Mouse (Mus musculus) kidney, postnatal 10 days (tissue): ENCODE data around the gene Spns2.

Source experiments
- DNase-seq: peaks from one replicate; pipeline ENCODE4 v3.0.0; 2021; ENCODE audit warnings: mixed read lengths

The Spns2 gene

DNA sequence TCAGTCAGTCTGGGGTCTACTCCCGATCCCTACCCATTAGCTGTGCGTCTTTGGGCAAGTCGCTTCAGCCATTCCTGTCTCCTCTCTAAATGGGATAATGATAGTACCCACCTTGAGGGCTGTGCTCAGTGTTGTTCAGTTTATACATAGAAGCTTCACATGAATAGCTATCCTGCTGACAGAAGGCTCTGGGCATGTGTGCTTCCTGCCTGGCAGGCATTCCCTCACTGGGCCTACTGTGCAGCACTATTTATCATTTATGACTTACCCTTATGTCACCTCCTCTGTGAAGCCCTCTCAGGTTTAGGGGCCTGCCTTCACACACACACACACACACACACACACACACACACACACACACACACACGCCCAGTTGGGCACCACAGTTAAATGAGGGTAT lies 10.4 kb upstream of the Spns2 start:
- no peak for DNase-seq

DNA sequence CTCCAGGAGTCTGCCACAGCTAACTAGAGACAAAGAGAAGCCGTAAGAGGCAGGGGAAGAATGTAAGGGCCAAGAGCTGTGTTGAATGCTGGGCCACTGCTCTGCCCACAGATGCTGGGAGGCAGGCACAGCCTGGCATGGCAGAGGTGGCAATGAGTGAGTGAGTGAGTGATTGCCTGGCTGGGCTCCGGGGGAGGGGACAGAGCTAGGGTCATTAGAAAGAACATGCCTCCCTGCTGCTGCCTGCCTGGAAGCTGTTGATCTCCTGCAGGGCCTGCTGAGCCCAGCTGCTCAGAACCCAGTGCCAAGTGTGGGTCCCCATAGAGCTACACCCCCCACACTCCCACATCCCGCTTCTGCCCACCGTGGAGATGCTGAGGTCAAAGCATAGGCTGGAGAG lies 7.7 kb upstream of the Spns2 start:
- no peak for DNase-seq

DNA sequence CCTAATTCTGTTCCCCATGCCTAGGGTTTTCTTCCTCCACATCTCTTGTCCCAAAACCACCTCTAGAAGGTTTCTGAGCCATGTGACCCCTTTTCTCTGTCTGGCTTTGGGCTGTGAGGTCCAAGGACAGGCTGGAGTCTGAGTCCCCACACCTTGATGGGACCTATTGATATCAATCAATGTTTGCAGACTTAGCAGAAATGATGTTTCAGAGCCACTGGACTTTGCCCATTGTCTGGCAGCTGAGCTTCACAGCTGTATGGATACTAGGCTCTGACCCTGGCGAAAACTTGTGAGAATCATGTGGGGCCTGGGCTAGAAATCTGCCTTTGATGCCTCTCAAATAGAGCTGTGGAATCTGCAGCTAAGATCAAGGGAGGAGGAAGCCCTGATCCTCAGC lies 7.1 kb upstream of the Spns2 start:
- DNase-seq, result no peak

DNA sequence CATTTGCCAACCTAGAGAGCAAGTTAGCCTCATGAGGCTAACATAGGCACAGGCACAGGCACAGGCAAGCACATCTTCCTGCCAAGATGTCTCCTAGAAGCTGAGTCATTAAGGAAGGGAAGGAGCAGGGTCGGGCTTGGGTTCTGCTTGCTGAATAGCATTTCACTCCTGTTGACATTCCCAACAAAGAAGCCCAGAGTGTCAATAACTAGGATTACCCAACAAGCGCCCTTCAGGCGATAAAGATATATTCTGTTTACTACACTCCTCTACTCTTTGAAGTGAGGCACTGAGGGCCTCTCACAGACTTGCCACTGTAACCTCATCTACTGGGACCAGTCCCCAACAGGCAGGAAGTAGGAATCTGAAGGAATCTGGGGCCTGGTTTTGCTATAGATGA lies 6.4 kb upstream of the Spns2 start:
- no peak for DNase-seq

DNA sequence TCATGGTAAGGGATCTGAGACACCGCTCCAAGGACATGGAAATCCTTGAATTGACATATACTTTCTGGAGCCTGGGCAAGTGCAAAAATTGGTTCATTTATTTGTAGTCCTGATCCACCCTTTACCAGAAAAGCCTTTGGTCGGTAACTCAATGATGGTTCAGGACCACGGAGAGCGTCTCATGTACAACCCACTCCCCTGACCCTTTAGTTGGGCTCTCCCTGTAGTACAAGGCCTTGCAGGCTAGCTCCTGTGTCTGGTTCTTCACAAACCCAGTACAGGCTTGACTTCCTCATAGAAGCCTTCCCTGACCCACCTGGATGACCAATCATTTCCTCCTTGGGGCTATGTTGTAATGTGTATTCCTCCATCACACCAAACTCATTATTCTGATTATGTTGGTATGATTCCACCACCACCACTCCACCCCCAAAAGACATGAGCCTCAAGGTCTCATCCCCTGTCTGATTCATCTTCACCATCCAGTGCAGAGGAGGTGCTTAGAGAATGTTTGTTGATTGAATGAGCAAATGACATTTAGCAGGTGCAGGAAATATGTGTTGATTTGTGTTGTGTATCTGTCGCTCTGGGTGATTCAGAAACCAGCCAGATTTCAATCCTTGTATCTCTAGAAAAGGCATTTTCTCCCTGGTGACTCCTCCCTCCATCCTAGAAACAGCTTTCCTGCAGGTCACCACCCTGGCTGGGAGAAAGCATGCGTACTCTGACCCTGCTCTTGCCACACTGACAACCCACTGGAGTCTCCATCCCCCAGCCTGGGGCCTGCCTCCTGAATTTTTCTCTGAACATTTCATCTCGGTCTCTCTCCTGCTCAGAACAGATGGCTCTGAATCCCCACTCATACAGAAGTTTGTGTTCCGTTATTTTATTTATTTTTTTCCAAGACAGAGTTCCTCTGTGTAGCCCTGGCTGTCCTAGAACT lies 4.6 kb upstream of the Spns2 start:
- peak; percentile 65 for DNase-seq

DNA sequence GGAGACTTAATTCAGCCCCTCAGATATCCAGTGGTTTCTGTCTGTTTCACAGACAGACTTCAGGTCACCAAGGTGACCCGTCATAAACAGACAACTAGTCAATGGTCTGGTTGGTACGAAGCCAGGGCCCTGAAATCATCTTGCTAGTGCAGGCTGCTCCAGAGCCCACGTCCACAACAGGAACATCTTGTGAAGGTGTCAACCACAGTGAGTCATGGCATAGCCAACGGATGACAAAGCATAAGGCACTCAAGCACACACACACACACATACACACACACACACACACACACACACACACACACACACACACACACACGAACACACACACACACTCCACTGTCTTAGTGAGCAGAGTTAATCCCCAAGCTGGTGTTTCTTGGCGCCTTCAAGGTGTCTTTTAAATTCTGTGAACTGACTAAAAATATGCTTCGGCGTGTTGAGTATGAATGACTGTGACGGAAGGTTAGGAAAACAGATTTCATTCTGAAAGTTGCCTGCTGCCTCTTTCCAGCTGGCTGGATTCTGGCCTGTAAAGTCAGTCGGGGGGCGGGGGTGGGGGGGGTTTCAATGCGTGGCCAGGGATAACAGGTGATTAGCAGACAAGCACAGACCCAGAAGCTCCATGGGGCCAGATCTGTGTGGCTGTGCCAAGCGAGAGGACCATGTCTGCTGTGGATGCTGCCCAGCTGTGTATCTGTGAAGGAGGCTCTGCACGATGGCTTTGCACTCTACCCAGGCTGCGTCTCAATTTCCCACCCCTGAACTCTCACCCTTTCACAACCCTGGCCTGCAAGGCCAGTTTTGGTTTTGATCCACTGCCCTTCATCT lies 1.6 kb upstream of the Spns2 start:
- no peak for DNase-seq

DNA sequence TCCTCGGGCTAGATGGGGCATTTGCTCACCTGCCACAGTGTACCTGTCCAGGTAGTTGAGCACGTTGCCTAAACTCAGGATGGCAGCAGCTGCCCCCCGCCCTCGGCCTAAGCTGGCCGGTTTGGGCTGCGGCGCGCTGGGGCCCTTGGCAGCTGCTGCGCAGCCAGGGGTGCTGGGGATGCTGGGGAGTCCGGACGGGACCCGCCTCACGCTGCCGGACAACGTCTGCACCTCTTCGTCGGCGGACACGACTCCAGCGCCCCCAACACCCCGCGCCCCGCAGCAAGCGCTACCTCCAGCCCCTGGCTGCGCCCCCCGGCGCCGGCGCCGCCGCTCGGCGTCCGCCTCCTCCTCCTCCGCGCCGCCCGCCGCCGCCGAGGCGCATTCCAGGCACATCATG lies 307 bp downstream of the Spns2 start:
- DNase-seq, result no peak

DNA sequence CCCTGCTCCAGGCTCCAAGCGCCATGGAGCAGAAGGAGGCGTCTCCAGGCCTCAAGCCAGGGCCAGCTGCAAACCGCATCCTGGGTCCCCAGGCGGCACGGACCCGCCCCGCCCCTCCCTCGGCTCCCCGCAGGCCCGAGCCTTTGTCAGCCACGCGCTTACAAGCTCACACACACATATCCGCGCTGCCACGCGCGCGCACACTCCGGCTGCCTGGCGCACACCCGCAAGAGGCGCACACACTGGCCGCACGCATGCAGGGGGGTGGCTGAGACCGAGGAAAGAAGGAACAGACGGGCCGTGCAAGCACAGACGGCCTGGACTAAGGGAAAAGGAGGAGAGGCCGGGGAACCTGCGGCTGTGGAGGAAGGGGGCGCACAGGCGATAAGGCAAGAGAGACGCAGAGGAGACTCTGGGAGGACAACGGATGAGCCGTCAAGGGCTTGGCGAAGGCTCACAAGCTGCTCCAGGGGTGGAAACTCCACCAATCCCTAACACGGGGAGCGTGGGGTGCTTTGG lies 892 bp downstream of the Spns2 start:
- DNase-seq, result peak; percentile 59

DNA sequence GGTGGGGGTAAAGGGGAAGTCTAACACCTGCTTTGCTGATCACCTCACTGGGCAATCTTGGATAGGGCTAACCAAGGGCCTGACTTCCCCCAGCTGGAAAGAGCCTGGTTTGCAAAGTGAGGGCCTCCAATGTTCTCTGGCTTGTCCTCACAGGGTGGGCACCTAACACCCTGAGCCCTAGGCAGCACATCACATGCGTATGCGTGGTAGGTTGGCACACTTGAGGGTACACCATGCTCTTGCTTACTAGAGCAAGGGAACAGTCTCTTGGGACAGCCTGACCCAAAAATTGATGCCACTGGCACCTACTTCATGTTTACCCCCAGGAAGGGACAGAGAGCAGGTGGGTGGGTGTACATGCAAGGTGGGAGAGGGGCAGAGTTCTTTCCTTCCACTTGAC lies 2.0 kb downstream of the Spns2 start:
- no peak for DNase-seq

DNA sequence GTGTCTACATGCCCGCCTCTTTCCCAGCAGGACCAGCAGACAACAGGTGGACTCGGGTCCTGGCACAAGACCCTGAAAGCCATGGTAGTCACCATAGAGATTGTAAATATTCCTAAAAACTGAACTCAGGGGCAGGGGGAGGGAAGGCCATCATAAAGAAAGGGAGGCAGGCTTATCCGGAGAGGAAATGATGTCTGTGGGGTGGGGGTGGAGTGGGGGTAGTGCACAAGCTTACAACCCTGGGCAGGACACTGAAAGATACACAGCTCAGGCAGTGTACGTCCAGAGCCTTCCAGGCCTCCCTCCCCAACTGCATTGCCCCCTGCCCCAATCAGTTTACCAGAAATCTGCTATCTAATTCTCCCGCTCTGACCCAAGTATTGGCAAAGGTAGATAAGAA lies 2.5 kb downstream of the Spns2 start:
- no peak for DNase-seq

DNA sequence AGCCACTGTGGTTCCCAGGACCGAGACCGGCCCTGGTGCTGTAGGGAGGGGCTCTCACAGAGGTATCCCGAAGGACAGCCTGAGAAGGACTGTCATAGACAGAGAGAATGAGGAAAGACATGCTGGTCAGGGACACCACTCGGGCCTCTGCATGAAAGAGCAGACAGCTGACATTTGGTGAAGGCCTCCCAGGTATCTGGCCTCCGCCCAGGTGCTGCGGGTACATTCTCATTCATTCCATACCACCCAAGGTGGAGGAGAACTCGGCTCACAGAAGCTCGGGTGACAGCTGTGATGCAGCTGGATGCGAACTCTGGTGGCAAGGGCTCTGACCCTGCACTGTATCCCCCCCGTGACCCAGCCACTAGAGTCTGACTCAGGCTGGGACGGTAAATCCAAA lies 3.7 kb downstream of the Spns2 start:
- DNase-seq, result no peak

DNA sequence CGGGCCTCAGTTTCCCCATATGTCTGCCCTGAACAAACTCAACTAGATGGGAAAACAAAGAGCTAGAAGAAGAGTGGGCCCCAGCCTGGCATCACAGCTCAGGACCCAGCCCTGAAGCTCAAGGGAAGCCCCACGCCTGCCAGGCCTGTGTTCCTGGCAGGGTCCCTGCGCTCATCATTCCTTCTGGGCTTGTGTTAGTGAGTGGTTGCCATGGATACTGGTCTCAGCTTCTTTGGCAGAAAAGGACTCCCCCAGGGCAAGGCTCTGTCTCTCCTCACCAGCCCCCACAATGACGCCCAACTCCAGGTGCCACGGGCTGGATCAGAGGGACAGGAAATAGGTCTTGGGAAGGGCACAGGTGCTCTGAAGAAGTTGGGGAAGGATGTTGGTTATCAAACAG lies 4.5 kb downstream of the Spns2 start:
- no peak for DNase-seq

DNA sequence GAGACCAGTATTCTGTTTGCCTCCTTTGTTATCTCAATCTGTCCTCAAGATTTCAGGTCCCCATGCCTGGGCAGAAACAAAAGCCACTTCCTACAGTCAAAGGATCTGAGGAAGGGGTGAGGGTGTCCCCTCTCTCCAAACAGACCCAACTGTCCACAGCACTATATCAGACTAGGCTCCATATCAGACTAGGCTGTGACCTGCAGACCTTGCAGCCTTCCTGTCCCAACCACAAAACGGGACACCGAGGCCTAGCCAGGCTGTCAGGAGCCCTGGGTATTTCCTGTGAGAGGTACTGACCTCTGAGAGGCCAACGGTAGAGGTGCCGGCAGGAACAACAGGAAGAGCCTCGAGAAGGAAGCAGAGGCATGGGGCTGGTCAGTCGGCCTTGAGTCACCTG lies 5.2 kb downstream of the Spns2 start:
- no peak for DNase-seq

DNA sequence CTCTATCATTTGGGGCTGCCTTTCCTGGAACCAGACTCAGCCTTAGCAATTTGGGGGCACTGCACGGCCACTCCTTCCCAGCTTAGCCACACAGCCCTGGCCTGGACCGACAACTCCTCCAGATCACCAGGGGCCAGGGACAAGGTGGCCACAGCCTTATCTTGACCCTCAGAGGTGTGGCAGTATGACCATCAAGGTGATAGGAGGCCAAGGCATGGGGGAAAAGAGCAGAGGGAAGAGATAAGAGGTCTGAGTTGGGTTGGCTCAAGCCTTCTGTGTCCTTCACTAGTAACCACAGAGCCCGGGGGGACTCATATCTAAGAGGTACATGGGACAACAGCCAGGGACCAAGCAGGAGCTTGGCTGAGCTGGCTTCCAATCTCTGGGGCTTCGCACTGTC lies 7.8 kb downstream of the Spns2 start:
- no peak for DNase-seq

DNA sequence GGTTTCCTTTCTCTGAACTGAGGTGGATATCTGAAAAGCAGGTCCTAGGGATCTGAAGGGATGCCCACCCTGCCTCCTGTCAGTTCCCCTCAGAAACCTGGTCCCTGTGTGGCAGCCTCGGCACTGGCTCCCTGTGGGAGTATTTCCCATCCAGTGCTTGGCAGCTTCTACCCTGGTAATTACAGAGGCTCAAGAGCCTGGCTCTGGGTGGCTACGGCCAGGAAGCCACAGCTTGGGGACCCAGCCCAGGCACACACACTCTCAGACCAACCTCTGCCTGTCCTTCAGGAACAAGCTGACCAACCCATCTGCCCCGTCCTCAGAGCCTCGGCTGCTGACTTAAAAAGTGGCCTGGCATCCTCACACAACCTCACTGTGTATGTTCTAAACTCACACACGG lies 8.4 kb downstream of the Spns2 start:
- no peak for DNase-seq

DNA sequence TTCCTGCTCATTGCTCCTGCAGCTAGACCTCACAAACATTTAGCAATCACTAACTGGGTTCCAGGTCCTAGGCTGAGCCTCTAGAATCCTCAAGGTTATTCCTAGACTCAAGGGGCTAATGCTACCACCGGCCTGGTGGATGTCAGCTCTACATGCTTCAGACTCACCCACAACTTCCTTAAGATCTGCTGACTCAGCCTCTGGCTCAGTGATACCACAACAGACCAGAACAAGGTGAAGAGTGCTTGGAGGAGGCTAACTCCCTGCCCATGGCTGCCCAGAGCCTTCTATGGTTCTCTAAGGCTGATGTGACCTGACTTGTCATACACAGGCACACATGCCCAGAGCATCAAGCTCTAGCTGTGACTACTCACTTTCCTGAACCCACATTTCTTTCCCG lies 10.2 kb downstream of the Spns2 start:
- DNase-seq, result no peak

DNA sequence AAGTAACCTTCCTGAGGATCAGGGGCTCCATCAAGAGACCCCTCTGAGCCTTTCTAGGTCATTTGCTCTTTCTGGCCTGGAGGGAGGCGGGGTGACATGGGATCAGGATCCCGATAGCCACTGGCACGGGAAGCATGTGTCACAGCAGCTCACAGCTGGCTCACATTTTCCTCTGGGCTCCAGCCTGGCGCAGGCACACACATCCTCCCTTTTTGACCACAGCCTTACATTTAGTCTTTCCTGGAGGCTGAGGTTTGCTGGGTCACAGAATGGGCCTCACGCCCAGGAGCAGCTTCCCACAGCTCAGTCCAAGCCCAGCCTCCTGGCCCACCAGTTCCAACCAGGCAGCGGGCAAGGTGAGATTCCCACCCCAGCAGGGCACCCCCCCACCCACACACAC lies 11.5 kb downstream of the Spns2 start:
- DNase-seq, result peak; percentile 62

DNA sequence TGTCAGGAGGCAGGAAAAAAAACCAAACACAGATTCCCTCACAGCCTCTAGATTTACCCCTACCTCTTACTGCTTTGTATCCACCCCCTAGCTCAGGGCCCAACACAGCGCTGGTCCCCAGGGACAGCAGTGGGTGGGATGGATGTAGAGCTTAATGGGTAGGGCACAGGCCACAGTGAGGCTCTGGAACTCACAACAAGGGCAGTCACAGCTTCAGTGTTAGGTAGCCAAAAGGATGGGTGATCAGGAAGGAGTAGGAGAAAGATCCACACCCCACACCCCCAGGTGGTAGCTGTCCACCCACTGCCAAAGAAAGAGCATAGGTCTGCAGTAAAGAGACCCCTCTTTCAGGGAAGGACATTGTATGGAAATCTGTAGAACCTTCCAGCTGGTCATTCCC lies 12.1 kb downstream of the Spns2 start:
- DNase-seq, result no peak

DNA sequence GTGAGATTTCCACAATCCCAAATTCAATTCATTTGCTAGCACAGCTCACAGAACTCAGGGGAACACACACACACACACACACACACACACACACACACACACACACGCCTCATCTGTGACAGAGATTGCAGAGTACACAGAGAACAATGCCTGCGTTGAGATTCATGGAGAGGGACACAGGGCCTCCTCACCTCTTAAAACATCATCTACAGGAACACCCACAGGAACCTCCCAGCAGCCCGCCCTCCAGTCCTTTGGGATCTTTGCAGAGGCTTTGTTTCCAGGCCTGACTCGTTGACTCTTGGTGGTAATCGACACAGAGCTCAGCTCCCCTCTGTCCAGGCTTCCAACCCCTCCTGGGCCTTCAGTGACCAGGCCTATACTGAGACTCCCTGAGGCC lies 12.5 kb downstream of the Spns2 start:
- no peak for DNase-seq

DNA sequence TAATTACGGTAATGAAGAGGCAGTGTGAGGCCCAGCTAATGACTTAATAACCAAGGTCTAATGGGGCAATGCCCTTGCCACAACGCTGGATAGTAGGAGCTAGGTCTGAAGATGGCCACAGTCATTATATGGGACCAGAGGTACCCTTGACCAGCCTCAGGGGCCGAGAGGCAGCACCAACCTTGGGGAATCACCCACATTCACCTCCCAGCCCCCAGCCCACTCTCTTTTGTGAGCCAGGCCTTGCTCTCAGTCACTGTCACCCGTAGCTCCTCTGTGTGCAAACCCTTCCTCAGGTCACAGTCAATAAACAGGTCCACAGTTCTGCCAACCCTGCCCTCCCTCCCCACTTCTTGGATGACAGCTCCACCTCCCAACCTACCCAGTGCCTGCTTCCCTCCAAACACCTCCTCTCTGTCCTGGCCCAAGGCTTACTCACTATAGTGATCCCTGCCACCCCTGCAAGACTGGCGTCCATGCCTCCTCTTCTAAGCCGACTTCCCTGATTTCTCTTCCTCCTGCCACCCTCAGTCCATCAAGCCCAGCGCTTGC lies 13.6 kb downstream of the Spns2 start:
- DNase-seq, result no peak

DNA sequence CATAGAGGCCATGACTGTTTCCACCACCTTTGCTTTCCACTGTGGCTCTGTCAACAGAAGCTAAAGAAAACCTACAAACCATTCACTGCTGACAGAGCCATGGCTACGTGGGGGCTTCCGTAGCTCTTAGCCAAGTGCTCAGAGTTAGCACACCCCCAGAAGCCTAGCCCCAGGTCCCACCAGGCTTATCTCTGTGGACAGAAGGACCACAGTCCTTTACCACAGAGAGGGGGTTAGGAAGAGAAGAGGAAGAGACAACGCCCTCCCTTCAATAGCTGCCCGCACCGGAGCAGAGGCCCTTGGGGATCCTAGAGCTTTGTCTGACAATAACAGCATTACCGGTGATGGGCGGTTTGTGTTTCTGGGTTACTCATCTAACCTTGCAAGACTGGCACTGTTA lies 14.3 kb downstream of the Spns2 start:
- DNase-seq, result no peak

DNA sequence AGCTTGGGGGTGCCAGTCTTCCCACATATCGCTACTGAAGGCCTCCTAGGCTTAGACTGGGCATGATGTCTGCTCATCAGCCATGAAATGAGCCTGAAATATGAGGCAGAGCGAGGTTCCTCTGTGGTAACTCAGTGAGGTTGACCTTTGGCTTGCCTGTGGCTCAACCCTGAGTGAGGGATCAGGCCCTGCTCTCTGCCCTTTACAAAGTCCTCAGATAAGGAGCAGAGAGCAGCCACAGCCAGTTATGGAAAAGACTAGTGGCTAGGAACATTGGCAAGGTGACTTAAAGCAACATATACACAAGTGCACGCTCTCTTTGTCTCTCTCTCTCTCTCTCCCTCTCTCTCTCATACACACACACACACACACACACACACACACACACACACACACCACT lies 14.8 kb downstream of the Spns2 start:
- no peak for DNase-seq

DNA sequence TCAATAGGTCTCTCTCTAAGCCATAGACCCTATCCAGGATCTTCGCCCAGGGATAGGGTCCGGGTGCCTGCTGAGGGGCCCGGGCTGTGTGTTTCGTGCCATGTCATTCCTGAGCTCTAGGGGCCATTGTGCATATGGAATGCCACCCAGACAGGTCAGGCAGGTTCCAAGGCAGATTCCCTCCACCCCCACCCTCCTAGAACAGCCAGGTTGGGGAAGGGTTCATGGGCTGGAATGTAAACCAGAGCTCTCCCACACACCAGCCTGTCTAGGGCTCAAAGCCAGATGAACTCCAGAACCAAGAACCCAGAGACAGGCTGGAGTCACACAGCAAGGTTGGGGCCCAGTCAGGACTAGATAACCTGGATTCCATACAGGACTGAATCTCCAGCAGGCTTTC lies 16.2 kb downstream of the Spns2 start:
- DNase-seq, result no peak

DNA sequence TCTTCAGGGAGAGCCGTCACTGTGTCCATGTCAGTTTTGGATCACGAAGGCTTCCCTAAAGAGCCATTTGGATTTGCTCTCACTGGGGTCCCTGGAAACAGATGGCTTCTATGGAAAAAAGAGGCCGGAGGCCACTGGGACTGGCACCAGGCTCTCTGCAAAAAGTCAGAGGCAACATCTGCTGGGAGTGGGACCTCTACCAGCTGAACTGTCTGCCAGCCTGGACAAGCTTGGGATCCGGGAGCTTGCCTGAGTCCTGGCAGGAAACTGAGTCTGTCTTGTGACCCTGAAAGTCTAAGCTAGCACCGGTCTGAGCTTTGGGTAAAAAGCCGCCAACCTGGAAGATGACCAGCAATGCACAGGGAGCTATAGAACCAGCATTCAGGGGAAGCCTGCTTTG lies 18.3 kb downstream of the Spns2 start:
- no peak for DNase-seq
